Mouse (Mus musculus) megakaryocyte-erythroid progenitor cell, adult 5-6 weeks (primary cell): Measurements from ENCODE around the gene Plekhm1. TPM values are rescaled to one million over a fixed set of nuclear protein-coding genes. Genes with fewer than 3 reads are reported as not detected.
"Not testable (repeated sequence)": the region's sequence is repeated elsewhere in the genome, so short reads cannot be mapped to it uniquely, and the experiment has no call there.

Experiments
- ATAC-seq: replicated peaks from 2 replicates; pipeline ENCODE4 v1.8.0; 2016; ENCODE audit warnings: mild to moderate bottlenecking, inconsistent platforms; ENCODE audit not compliant: severe bottlenecking, poor library complexity, low FRiP score, low TSS enrichment
- total RNA-seq, 2 experiments: library from RNA; stranded (forward) in 1 of 2; stranded (reverse) in 1 of 2; fragments of 200-1000, 215-1000 nt in 1 of 2; fragments of >200 nt in 1 of 2; fragmentation: Nextera tagmentation in 1 of 2; gene quantifications; 2 replicates each; pipeline ENCODE4 v1.2.3; 2014 to 2017

Plekhm1 gene
- total RNA-seq, 2 experiments from 2014 or later, result 2.2 to 16.3 TPM

- peak; percentile 72; the same call in 1 of the 2 replicates for ATAC-seq
These were observed 85.5 kb downstream of the Plekhm1 start for GRCm38 (mm10) chr11:103326950-103327349.

- peak; percentile 58 for ATAC-seq
These were observed 87.3 kb downstream of the Plekhm1 start for GRCm38 (mm10) chr11:103325172-103325571.

- ATAC-seq, result no peak
These were observed 87.8 kb downstream of the Plekhm1 start for GRCm38 (mm10) chr11:103324723-103325122.

GRCm38 (mm10) chr11:103322832-103323231 is 89.7 kb downstream of the Plekhm1 start:
- not testable (repeated sequence) for ATAC-seq

GRCm38 (mm10) chr11:103320646-103321045 is 91.8 kb downstream of the Plekhm1 start:
- no peak for ATAC-seq

GRCm38 (mm10) chr11:103320196-103320595 is 92.3 kb downstream of the Plekhm1 start:
- no peak for ATAC-seq

- ATAC-seq, result no peak
These were observed 94.4 kb downstream of the Plekhm1 start for GRCm38 (mm10) chr11:103318042-103318441.

- ATAC-seq, result no peak
These were observed 97.1 kb downstream of the Plekhm1 start for GRCm38 (mm10) chr11:103315379-103315778.

GRCm38 (mm10) chr11:103314736-103315374 is 97.6 kb downstream of the Plekhm1 start:
- ATAC-seq, result no peak

Other genes with a start within 250 kb of the Plekhm1 start
- 32.2 and 35.9 TPM in 2 replicates for gene Fmnl1, start 241.6 kb downstream of the Plekhm1 start, total RNA-seq (2014; fragmentation: Nextera tagmentation)
- gene Fmnl1, start 241.6 kb downstream of the Plekhm1 start, total RNA-seq (2017), result 7.4 and 9.7 TPM in 2 replicates
- not detected in 2 replicates for gene 1700023F06Rik, start 204.1 kb downstream of the Plekhm1 start, total RNA-seq (2014; fragmentation: Nextera tagmentation)
- not detected in 2 replicates for gene 1700023F06Rik, start 204.1 kb downstream of the Plekhm1 start, total RNA-seq (2017)
- gene Spata32, start 194.3 kb downstream of the Plekhm1 start, total RNA-seq (2014; fragmentation: Nextera tagmentation), result not detected in 2 replicates
- gene Spata32, start 194.3 kb downstream of the Plekhm1 start, total RNA-seq (2017), result not detected in 2 replicates
- gene Map3k14, start 145.2 kb downstream of the Plekhm1 start, total RNA-seq (2014; fragmentation: Nextera tagmentation), result 1.8 and 2.9 TPM in 2 replicates
- 1.2 and 3.1 TPM in 2 replicates for gene Map3k14, start 145.2 kb downstream of the Plekhm1 start, total RNA-seq (2017)
- 1.4 and 3.3 TPM in 2 replicates for gene Arhgap27, start 49.0 kb downstream of the Plekhm1 start, total RNA-seq (2014; fragmentation: Nextera tagmentation)
- 2.1 and 11.1 TPM in 2 replicates for gene Arhgap27, start 49.0 kb downstream of the Plekhm1 start, total RNA-seq (2017)
- not detected in 2 replicates for gene Lrrc37a, start 91.9 kb upstream of the Plekhm1 start, total RNA-seq (2014; fragmentation: Nextera tagmentation)
- not detected in 2 replicates for gene Lrrc37a, start 91.9 kb upstream of the Plekhm1 start, total RNA-seq (2017)
- not detected in 2 replicates for gene Gm884, start 208.5 kb upstream of the Plekhm1 start, total RNA-seq (2014; fragmentation: Nextera tagmentation)
- not detected in 2 replicates for gene Gm884, start 208.5 kb upstream of the Plekhm1 start, total RNA-seq (2017)
- gene Lyzl6, start 226.2 kb upstream of the Plekhm1 start, total RNA-seq (2014; fragmentation: Nextera tagmentation), result not detected in 2 replicates
- gene Lyzl6, start 226.2 kb upstream of the Plekhm1 start, total RNA-seq (2017), result not detected in 2 replicates
- gene Rprml, start 236.9 kb upstream of the Plekhm1 start, total RNA-seq (2014; fragmentation: Nextera tagmentation), result not detected in 2 replicates
- not detected in 2 replicates for gene Rprml, start 236.9 kb upstream of the Plekhm1 start, total RNA-seq (2017)